Mouse (Mus musculus) kidney, adult 18-20 months (tissue): ENCODE data around the gene Ubash3b.
A peak's percentile ranks its signal among the peaks of the same experiment; 100 is the strongest.

ENCODE experiments used
- DNase-seq: peaks from one replicate; pipeline ENCODE4 v3.0.0; 2021

The Ubash3b gene

GRCm38 (mm10) chr9:41134907-41135306 lies 26.6 kb downstream of the Ubash3b start:
- no peak for DNase-seq

DNA sequence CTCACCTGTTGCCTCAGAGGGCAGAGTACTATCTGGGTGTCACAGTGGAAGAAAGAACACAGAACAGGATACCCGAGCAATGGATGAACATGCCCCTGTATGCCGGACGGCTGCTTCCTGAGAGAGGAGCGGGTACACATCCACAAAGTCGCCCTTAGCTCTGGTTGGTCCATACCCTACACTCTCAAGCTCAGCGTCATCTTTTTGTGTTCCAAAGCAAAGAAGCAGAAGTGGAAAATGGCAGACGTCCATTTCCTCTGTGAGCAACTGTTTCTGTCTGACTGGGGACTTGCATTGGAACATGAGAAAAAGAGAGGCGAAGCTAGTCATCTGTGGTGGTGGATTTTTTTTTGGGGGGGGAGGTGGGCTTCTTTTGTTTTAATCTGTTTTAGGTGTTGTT lies 30.9 kb downstream of the Ubash3b start:
- DNase-seq = no peak

- no peak for DNase-seq
Observed at GRCm38 (mm10) chr9:41129802-41130480, 31.6 kb downstream of the Ubash3b start.

DNA sequence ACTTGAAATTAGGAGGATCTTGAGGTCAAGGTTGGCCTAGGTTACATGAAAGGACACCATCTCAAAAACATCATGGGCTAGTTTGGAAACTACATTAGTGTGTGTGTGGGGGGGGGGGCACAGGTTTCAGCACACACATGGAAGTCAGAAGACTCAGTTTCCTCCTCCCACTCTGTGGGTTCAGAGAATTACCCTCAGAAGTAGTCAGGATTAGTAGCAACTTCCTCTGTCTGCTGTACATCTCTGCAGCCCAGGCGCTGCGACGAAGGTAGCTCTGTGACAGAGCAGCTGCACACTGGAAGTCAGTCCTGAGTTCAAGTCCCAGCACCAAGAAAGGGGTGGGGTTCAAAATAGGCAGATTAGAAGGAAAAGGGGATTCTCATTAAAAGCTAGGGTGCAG lies 32.2 kb downstream of the Ubash3b start:
- no peak for DNase-seq

DNA sequence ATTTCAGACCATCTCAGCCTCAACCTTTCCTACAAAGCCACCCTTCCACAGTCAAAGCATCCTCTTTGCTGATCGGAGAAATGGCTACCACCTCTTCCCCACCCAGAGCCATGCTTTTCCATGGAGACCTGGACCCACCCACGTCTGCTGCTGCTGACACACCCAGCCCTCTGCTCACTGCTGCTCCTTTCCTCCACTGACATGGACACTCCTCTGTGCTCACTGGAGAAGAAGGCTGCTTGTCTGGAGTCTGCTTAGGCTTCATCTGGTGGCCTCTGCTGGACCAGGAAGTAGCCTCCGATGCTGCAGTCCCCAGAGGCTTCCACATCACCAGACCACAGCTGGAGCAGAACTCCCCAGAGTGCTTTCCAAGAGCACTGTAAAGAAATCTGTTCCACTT lies 34.8 kb downstream of the Ubash3b start:
- DNase-seq = no peak

DNA sequence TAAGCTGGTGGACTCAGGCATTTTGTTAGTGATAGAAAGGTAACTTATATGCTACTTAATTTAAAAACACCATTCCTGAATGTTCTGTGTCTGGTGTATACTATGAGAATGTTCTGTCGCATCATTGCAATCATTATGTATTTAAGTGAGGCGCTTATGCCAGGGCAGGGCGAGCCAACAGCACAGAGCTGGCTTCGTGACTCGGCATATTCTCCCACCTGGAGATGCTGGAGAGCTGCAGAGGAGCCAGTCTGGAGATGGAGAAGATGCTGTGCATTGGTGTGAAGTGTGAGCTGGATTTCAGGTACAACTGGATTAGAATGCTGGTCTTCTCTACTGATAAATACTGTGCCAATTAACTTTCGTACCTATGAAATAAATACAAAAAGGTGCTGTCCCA lies 37.2 kb downstream of the Ubash3b start:
- DNase-seq = no peak

- peak; percentile 42 for DNase-seq
Observed at GRCm38 (mm10) chr9:41122390-41123110, 38.9 kb downstream of the Ubash3b start.

GRCm38 (mm10) chr9:41121701-41122354 lies 39.7 kb downstream of the Ubash3b start:
- no peak for DNase-seq

DNA sequence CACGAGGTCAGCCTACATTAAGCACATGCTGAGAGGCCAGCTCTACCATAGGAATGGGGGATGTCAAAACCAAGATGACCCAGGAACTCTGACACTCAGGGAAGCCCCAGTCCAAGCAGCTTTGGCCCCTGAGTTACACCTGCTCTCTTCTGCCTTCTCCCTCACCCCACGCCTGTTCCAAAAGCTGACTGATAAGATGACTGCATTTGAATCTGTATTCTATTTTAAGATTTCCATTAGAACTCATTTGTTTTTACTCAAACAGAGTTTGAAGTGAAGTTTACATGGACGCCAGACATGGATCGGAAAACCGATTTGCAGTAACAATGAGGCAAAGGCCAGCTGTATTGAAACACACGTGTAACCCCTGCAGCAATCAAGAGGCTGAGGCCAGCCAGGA lies 41.5 kb downstream of the Ubash3b start:
- no peak for DNase-seq

DNA sequence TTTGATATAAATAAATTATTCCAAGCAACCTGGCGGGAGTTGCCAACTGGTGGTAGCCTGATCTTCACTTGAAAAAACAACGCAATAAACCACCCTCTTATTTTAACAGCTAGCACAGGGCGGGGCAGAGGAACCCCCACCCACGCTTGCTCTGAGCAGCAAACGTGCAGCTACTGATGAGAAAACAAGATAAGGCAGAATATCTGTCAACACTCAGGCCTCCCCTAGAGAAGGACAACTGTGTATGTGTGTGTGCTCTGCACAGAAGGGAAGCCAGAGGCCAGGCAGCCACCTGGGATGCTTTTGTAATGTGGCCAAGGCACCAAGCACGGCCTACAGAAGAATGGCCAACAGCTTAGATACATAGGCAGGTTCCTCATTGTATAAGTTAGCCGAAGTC lies 43.4 kb downstream of the Ubash3b start:
- no peak for DNase-seq

DNA sequence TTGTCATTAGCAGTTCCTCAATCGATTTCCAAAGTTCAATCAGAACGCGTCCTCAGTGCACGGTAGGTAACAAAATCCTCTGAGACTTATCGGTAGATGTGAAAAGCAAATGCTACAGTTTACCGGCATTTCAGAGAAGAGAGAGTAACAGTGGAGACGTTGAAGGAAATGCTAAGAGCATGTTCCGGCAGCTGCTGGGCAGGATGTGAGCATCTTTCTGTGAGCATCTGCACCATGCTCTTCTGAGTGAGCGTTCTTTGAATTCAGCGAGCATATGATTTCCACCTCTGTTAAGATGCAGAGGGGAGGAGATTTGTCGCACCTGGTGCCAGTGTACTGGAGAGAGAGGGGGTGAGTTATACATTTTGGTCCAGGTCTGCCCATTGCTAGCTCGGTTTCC lies 45.4 kb downstream of the Ubash3b start:
- DNase-seq = no peak

- no peak for DNase-seq
Observed at GRCm38 (mm10) chr9:41114367-41114766, 47.1 kb downstream of the Ubash3b start.

DNA sequence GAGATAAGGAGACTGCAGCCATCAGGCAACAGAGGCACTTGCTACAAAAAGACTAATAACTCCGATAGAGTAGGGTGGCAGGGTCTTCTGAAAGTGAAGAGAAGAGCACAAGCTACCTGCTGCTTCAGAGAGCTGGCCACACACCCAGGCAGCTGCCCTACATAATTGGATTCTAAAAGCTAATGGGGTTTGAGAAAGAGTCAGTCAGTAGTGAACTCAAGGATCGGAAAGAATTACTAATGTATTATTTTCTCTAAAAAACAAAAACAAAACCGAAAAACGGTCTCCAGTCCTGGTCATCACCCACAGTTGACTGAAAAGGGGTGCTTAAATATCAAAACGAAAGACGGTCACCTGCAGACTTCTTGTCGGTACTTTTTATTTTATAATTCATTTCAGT lies 51.7 kb downstream of the Ubash3b start:
- no peak for DNase-seq

DNA sequence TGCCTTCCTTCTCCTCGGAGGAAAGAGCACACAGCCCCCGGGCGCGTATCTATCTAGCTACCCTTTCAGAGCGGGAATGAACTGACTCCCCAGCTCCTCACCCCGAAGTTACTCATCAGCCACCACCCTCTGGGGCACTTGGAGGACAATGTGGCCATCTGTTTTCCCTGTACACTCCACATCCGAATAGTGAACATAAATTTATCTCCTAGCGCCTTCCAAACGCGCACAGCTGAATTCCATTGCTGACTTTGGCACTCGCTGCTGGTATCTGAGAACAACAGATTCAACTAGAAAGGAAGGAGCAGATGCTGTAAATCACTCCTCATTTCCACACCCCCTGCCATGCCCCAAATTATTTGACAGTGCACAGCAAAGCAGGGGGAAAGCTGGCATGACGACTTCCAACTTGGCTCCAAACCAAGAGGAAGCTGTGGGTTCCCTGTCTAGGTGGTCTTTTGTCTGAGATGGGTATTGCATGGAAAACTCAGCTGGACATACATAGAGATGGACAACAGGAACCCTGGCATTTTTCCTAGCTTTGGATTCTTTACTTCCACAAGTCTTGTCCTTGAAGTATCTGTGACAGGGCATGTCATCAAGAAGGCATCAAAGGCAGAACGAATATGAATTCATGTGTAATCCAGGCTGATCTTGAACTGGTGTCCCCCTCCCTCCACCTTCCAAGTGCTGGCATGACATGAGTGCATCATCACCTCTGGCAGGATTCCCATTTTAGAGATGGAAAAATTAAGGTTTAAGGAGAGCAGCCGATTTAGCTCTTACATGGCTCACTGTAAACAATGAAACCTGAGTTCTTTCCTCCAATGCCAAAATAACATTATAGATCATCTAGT lies 52.9 kb downstream of the Ubash3b start:
- no peak for DNase-seq

DNA sequence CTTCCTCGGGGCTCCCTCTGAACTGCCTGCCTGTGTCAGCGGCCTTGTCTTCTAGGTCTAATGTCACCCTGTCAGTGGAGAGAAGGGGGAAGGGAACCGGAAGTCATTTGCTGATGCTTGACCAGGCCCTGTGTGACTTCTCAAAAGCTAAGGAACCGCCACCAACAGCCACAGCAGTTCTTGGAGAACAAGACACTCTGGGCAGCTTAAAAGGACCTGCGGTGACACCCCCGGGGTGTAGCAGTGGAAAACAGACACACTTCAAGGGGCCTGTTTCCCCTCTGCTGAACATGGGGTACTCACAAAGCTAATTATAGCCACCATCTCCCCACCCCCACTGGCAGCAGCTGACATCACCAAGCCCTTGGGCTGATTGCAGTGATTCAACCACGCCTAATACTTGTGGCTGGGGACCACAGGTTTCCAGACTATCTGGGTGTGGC lies 56.3 kb downstream of the Ubash3b start:
- DNase-seq = no peak

GRCm38 (mm10) chr9:41103722-41104121 lies 57.8 kb downstream of the Ubash3b start:
- DNase-seq = no peak

DNA sequence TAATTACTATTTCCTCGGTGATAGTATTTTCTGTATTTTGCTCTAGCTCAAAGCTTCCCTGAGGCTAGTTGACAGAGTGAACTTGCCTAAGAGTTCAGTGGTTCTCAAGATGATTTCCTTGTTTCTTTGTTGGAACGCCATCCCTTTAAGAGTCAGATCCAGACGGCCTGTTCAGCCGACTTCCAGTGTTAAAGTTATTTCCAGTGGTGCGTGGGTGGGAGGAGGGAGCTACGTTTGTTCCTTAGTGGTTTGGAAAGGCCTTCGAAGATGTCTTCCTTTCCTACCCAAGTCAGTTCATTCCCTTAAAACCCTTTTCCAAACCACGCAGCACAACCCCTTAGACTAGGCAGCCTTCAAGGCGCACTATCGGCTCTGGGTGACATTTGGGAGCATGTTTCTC lies 58.9 kb downstream of the Ubash3b start:
- DNase-seq = no peak

DNA sequence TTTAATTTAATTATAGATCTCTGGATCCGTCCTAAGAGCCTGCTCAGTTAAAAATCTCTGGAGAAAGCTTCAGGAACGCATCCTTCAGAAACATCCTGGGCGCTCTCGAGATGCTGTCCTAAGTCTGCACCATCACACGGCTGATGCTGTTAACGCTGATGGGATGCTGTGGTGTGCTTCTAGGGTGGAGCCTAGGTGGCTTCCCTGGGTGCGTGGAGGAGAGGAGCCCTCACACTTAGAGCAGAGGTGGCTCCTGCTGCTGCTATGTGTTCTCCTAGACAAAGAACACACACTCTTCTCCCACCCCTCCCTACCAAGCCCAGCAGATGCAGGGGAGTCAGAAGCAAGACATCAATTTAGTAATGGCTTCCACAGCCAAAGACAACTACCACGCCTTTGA lies 61.6 kb downstream of the Ubash3b start:
- no peak for DNase-seq

- DNase-seq = no peak
Observed at GRCm38 (mm10) chr9:41099067-41099466, 62.4 kb downstream of the Ubash3b start.

DNA sequence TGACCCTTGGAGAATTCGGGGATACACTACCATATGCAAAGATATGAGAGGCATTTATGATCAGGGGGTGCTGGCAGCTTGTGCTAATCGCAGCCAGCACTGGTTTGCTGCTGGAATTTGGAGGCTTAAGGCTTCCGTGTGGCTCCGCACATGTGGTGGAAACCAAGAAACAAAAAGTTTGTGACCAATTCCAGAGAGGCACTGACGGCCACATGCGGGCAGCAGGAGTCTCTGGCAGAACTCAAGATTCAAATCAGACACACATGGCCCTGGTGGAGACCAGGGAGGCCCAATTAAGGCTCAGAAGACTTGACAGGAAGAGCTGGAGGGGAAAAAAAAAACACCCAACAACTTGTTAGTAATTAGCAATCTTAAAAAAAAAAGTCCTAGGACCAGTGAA lies 63.4 kb downstream of the Ubash3b start:
- no peak for DNase-seq

DNA sequence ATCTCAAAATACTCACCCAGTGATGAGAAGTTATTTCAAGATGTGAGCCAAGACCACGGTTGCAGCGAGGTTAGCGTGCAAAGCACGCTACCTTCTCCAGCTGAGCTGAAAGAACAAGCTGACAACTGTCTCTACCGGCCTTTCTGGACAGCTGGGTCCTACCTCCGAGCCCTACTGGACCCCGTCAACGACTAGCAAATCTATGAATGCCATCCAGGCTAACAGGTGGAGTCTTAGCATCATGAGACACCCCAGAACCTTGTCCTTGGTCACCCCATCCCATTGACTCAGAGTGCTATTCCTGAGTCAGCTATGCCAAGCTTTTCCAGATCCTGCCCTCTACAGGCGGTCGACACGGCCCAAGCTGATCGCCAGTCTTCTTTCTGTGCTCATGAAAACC lies 69.5 kb downstream of the Ubash3b start:
- no peak for DNase-seq

DNA sequence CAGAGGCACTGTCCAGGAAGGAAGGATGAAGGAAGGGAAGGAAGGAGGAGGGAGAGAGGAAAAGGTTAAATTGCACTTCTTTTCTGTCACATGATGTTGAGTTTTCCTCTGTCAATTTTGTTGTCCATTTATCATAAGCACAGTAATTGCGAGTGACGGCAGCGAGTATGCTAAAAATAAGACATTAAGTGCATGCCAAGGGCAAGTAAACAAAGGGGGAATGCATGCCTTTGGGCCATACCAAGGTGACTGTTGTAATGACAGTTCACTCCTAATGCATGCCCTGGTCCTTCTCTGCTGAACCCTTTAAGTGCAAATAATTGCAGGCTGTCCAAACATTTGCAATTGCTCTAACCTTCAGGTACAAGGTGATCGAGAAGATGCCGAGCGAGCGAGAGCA lies 70.3 kb downstream of the Ubash3b start:
- DNase-seq = no peak

- DNase-seq = peak; percentile 34
Observed at GRCm38 (mm10) chr9:41087831-41088383, 73.6 kb downstream of the Ubash3b start.
